Mouse (Mus musculus) heart, embryonic 13.5 days (tissue): Measurements from ENCODE around the gene Vmn1r5. TPM values are rescaled to one million over a fixed set of nuclear protein-coding genes. Genes with fewer than 3 reads are reported as not detected.

Experiments
- polyA plus RNA-seq: library from polyadenylated mRNA; unstranded; fragments of >200 nt; fragmentation: Nextera tagmentation; extraction: Ambion mirVana; gene quantifications from 2 replicates; pipeline ENCODE4 v1.2.1, GENCODE M21; 2015

Vmn1r5 gene
- polyA plus RNA-seq, 1 experiment from 2014 or later: not detected

Other genes starting within 250 kb of the Vmn1r5 start
- 28.5 and 29.5 TPM in 2 replicates for gene Kbtbd2, start 172.5 kb upstream of the Vmn1r5 start, polyA plus RNA-seq
- 131 and 139 TPM in 2 replicates for gene Fkbp9, start 138.2 kb upstream of the Vmn1r5 start, polyA plus RNA-seq
- 65.9 and 68.6 TPM in 2 replicates for gene Nt5c3, start 46.3 kb upstream of the Vmn1r5 start, polyA plus RNA-seq
- gene Vmn1r4, start 46.3 kb upstream of the Vmn1r5 start, polyA plus RNA-seq: 0.06 and 0.09 TPM in 2 replicates
- not detected in 2 replicates for gene Vmn1r6, start 27.0 kb downstream of the Vmn1r5 start, polyA plus RNA-seq
- gene Vmn1r7, start 55.1 kb downstream of the Vmn1r5 start, polyA plus RNA-seq: not detected in 2 replicates
- gene Vmn1r8, start 62.0 kb downstream of the Vmn1r5 start, polyA plus RNA-seq: not detected in 2 replicates
- gene Vmn1r9, start 96.5 kb downstream of the Vmn1r5 start, polyA plus RNA-seq: not detected in 2 replicates
- gene Vmn1r10, start 139.2 kb downstream of the Vmn1r5 start, polyA plus RNA-seq: not detected in 2 replicates
- not detected in 2 replicates for gene Vmn1r11, start 163.2 kb downstream of the Vmn1r5 start, polyA plus RNA-seq
- gene Vmn1r12, start 186.6 kb downstream of the Vmn1r5 start, polyA plus RNA-seq: not detected in 2 replicates
- not detected in 2 replicates for gene Vmn1r13, start 233.0 kb downstream of the Vmn1r5 start, polyA plus RNA-seq